Mouse (Mus musculus) left cerebral cortex, postnatal 14 days (tissue): ENCODE results near the gene Pdf. TPM values are rescaled to one million over a fixed set of nuclear protein-coding genes. Genes with fewer than 3 reads are reported as not detected.
A peak's percentile ranks its signal among the peaks of the same experiment; 100 is the strongest.

Source experiments
- DNase-seq, 2 experiments: peaks; one replicate each; pipeline ENCODE4 v3.0.0; 2021 to 2022; ENCODE audit warnings: low spot score in 2 of 2, mixed read lengths in 1 of 2
- intact Hi-C: fragments of 180-260 bp; cut with DNase I; formaldehyde crosslinking; loops from one replicate; pipeline ENCODE4 v1.15.1; 2025
- long read RNA-seq, 2 experiments: library from polyadenylated mRNA; stranded (forward); transcript quantifications; one replicate each; pipeline ENCODE4 v2.0.0; 2021
- total RNA-seq, 2 experiments: library from RNA; stranded (reverse); gene quantifications; 2 replicates each; pipeline ENCODE4 v1.2.3; 2021

Gene Pdf
- 10 to 100 TPM; 28.3 to 29.8 TPM for total RNA-seq
- long read RNA-seq, experiment 1, transcript Pdf-201 (2 exons, 1,306 nt): major isoform, 72 of 76 reads
- long read RNA-seq, experiment 1, partial matches to known transcripts: 0 of 76 reads
- long read RNA-seq, experiment 1, other reads (novel, unspliced or antisense): 4 of 76 reads
- long read RNA-seq, experiment 2, transcript Pdf-201 (2 exons, 1,306 nt): major isoform, 55 of 56 reads
- long read RNA-seq, experiment 2, partial matches to known transcripts: 0 of 56 reads
- long read RNA-seq, experiment 2, other reads (novel, unspliced or antisense): 1 of 56 reads

DNA sequence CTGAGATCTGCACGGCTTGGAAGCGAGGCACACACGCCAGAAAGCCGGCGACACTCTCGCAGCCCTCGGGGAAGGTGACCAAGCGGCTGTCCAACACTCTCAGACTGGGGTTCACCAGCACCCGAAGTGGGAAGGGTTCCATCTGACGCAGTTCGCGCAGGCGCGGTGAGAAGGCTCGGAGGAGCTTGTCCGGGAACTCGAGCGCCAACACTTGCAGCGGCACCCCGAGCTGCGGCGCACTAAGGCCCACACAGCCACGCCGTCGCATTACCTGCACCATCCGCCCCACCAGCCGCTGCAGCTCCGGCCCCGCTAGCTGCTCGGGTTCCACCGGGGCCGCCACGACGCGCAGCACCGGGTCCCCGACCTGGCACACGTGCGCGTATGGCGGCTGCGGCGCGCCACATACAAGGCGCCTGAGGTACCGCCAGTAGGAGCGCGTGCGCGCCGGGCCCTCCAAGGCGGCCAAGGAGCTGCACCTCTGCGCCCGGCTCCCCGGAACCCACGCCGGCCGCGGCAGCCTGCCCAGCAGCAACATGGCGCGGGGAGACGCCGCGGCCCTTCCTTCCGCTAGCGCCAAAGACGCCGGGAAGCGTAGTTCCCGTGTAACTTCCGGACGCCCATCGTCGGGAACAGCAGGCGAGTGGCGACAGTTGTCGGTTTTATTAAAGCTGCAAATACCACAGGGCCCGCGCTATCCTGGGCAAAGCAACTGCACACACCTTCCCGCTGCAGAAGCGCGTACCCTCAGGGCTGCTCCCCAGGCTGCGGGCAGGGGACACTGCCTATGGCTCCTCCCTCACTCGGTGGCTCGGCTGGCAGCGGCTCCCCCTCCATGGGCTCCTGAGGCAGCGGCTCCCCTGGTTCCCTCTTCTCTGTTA lies at the start of gene Pdf:
TSS of gene Pdf (minus strand) at position 554 of the 881 bp plus-strand sequence.
- intact Hi-C loops: no loop called here
- DNase-seq: peak; percentile 85 to 88

DNA sequence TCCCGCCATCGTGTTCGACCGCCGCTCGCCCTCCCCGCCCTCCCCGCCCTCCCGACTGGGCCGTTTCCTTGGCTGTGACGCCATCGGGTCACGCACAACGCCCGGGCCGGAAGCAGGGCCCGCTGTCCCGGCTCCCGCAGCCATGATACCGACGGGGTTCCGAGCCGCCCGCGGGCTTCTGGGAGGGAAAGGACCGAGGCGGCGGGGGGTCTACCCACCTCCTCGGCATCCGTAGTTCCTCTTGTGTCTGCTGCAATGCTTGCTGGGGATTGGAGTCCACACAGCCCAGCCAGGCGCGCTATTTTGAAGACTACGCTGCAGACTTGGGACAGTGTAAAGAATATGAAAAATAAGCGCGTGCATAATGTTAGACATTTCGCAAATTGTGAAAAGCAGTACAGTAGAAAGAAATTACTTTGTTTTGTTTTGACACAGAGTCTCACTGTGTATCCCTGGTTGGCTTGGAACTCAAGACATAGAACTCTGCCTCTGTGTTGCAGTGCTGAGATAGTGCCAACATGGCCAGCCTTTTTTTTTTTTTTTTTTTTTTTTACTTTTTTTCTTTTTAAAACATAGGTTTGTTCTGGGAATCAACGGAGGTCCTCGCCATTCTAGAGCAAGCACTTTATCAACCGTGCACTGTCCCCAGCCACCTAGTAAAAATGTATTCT lies 48.1 kb upstream of the Pdf start, which contains the start of gene Terf2:
TSS of gene Terf2 (minus strand) at position 182 of the 671 bp plus-strand sequence.
- intact Hi-C loops: no loop called here
- DNase-seq: peak; percentile 95

DNA sequence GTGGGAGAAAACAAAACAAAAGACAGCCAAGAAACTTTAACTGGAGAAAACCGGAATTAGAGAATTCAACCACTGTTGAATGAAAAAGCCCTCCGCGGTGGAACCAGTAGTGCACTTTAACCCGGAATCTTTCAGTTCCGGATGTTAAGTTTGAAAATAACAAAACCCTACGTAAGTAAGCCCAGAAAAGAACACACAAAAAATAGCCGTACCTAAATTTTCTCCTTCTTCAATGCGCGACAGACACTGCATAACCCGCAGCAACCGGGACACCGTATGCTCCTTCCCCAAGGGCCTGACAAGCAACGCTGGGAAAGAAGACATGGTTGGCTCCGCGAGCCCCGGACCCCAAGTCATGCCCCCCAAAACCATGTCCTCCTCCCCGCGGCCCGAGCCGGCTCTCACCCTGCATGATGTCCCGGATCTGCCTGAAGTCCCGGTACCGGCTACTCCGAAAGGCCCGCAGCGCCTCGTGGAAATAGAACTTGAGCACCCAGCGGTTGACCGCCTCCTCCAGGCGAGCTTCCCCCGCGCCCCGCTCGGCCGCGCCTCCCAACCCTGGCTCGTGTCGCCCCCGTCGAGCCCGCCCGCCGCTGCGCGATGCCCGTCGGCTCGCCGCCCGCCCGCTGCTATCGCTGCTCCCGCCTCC lies 47.4 kb upstream of the Pdf start:
- peak in 1 of 2 experiments; percentile 38 for DNase-seq
- intact Hi-C loops: no loop called here

DNA sequence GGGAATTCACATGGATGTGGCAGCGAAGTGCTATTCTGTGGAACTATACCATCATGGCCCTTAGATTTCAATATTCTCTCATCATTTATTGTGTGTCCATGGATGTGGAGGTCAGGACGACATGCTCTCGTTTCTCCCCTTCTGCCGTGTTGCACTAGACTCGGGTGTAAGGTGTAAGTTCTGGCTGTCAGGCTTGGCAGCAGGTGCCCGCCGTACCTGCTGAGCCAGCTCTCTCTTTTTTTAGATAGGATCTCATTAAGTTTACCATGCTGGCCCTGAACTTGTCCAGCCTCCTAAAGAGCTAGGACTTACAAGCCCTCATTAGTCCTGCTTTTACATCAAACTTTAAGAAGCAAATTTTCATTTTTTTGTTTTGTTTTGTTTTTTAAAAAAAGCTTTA lies 42.1 kb upstream of the Pdf start:
- intact Hi-C loops: no loop called here
- no peak for DNase-seq

DNA sequence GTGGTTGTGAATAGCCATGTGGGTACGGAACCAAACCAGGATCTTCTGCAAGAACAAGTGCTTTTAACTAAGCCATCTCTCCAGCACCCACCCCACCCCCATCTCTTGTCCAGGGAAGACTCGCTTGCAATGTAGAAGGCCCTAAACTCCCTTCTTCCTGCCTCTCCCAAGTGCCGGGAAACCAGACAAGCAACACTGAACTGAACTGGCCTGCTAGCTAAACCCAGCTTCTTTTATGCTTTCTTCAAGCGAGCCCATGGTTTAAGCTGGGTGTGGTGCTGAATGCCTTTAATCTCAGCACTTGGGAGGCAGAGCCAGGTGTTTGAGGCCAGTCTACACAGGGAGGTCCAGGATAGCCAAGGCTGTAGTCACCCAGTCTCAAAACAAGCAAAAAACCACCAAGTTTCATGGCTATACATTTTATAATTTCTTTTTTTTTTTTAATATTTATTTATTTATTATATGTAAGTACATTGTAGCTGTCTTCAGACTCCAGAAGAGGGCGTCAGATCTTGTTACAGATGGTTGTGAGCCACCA lies 40.2 kb upstream of the Pdf start:
- no peak for DNase-seq
- intact Hi-C loops: no loop called here

DNA sequence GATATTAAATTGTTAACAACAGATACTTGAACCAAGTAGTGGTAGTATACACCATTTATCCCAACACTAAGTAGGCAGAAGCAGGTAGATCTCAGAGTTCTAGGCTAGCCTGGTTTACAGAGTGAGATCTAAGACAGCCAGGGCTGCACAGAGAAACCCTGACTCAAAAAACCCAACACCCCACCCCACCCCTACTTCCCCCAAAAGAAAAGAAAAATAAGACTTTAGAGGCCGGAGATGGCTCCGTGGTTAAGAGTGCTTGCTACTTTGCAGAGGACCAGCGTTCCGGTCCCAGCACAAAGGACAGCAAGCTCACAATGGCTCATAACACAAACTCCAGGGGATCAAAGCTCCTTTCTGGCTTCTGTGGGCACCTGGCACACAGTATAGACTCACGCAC lies 37.6 kb upstream of the Pdf start:
- intact Hi-C loops: no loop called here
- DNase-seq: no peak

DNA sequence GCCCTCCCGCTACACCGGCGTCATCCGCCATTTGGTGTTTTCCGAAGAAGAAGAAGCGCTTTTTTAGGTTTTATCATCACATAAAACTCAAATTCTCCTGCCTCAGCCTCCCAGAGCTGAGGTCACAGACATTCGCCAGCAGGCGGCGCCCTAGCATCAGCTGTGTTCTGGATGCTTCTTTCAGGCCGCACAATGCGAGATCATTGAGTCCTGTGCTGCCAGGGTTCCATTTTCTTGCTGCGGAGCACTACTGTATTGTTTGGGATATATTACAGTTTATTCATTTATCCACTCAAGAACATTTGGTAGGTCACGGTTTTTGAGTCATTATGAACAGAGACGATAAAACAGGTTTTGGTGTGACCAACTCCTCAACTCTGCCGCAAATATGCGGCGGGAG lies 36.9 kb upstream of the Pdf start:
- no peak for DNase-seq

DNA sequence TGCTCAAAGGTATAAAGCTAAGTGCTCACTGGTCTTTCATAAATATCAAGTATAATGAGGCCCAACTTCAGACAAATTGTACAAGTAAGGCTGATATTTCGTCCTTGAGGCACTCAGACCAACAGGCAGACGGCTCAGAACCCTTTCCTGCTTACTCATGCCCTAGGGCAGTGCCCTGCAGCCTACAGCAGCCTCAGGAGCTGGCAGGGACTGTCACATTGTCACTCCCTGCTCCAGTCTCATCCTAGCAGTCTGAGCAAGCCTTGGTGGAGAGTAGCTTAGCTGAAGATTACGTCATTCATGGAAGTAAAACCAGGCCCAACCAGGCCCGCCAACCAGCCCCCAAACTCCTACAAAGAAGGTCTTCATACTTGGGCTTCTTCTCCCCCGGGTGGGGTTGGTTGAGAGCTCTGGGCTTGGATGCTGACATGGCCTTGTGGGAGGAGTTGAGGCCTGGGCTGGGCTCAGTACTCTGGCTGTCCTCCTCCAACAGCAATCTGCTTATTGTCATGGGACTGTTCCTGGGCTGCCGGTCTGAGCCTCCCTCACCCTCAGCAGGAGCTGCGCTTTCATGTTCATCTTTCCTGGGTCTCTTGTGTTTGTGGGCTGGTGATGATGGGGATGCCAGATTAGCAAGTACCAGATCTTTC lies 27.9 kb upstream of the Pdf start:
- no peak for DNase-seq

More for the DNA sequence above, 36.9 kb upstream of the Pdf start:
- intact Hi-C loops: no loop called here

DNA sequence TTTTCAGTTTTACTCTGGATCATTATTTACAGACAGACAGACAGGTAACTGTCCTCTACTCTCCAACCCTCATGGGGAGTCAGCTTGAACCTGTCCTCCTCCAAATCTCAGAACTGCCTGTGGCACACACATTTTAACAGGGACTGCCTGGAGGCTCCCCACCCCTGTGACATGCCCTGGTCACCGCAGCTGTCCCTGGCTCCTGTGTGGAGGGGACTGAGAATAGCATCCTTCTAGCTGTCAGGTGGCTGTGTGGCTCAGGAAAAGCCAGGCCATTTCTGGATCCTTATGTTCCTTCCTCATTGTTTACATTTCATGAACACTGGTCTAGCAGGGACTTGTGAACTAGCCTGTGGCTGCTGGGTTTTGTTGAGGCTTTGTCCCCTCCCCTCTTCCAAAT lies 25.7 kb upstream of the Pdf start:
- intact Hi-C loops: no loop called here
- DNase-seq: no peak

More for the DNA sequence above, 27.9 kb upstream of the Pdf start:
- intact Hi-C loops: no loop called here

DNA sequence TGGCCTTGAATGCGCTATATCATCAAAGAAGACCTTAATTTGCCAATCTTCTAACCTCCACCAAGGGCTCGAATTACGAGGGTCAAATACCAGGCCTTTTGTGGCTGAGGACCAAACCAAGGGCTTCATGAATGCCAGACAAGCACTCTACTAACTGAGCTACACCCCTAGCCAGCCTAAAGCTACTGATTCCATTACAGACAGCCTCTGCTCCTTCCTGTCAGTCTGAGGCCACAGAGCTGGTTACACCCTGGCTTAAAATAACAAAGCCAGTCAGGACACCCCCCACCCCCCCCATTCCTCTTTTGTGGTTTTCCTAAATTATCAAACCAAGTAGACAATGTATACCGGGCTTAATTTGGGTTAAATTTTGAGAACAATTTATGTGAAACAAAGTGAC lies 25.3 kb upstream of the Pdf start:
- intact Hi-C loops: no loop called here
- DNase-seq: no peak

DNA sequence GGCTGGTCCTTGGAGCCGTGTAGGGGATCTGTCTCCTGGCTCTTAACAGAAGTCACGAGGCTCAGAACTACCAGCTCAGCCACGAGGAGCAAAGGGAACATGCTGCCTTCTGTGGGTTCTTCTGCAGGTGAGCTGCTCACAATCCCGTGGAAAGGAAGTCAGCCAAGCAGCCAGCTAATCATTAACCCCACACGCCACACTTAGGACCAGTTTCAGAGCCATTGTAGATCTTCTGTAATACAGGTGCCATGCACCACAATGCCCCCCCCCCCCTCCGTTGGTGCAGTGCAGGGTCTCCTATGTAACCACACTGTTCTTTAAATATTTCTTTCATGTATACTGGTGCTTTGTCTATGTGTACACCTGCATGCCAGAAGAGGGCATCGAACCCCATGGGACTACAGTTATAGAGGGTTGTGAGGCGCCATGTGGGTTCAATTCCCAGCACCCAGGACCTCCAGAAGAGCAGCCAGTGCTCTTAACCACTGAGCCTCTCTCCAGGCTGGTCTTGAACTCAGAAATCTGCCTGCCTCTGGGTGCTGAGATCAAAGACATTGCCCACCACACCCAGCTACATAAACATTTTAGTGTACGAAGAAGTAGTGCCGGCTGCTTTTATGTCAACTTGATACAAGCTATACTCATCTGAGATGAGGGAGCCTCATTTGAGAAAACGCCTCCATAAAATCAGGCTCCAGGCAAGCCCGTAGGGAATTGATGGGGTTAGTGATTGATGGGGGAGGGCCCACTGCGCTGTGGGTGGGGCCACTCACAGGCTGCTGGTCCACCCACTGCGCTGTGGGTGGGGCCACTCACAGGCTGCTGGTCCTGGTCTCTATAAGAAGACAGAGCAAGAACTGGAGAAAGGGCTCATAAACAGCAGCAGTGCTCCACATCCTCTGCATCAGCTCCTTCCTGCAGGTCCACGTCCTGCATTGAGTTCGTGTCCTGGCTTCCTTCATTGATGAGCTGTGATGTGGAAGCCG lies 17.4 kb upstream of the Pdf start, which contains the start of gene Tmed6:
TSS of gene Tmed6 (minus strand) at position 134 of the 986 bp plus-strand sequence.
- intact Hi-C loops: no loop called here
- no peak for DNase-seq

DNA sequence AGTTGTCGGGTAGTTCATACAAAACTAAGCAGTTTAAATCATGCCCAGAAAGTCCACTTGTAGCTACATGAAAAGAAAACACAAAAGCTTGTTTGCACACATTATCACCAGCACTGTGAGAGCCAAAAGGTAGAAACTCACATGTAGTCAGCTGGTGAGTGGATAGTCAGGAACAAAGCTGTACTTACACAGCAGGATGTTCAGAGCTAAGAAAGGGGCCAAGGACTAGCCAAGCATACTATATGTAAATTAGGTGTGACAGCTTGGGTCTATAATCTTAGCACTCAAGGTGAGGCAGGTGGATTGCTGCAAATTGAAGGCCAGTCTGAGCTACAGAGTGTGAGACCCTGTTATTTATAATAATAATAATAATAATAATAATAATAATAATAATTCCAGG lies 14.2 kb upstream of the Pdf start:
- DNase-seq: no peak
- intact Hi-C loops: no loop called here

DNA sequence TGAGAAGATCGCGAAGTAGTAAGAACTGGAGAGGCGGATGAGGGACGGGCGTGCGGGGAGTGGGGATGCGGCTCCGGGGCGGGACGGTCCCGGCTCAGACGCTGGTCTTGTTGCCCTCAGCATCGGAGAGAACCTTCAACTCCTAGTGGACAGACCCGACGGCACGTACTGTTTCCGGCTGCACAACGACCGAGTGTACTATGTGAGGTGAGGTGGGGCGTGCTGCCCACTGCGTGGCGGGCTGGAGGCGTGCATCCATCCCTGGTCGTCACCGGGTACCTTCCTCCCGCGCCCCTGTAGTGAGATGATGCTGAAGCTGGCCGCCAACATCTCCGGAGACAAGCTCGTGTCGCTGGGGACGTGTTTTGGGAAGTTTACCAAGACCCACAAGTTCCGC lies 8.6 kb upstream of the Pdf start:
- intact Hi-C loops: no loop called here
- DNase-seq: peak in 1 of 2 experiments; percentile 29

DNA sequence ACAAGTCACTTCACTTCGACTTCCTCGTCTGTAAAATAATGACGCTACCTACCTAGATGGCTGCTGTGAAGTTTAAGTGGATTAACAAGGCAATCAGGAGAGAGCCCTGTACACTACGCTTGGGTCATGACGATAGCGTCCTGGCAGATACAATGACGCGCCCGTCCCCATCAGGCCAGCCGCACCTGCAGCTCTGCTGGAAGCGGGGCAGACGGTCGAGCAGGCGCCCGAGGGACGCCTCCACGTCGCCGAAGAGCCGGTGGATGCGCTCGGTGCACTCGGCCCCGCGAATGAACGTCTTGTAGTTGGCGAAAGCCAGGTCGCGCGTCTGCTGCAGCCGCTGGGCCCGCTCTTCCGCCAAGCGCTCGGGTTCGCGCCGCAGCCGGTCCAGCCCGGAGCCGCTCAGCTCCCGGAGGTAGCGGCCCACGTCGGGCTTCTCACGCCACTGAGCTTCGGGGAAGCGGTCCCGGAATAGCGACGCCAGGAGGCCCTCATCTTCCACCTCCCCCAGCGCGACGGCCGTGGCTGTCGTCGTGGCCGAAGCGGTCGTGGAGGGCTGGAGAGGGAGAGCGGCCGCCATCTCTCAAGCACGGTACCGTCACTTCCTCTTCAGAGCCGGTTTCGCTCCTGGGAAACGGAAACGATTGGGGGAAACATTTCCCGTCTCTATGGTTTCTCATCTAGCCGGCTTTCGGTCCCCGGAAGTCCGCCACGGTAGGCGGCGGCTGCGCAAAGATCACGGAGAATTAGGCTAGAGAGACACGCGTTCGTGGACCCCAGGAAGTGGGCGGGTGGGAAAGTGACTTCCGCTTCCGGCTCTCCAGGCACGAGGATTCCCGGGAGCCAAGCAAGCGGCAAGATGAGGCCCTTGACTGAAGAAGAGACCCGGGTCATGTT lies 7.9 kb upstream of the Pdf start, which contains the start of the genes Cog8 and Nip7:
TSS of gene Cog8 (minus strand) at position 614 of the 897 bp plus-strand sequence.
TSS of gene Nip7 (plus strand) at position 802 of the 897 bp plus-strand sequence.
- peak; percentile 96 to 97 for DNase-seq
- intact Hi-C loops: no loop called here

DNA sequence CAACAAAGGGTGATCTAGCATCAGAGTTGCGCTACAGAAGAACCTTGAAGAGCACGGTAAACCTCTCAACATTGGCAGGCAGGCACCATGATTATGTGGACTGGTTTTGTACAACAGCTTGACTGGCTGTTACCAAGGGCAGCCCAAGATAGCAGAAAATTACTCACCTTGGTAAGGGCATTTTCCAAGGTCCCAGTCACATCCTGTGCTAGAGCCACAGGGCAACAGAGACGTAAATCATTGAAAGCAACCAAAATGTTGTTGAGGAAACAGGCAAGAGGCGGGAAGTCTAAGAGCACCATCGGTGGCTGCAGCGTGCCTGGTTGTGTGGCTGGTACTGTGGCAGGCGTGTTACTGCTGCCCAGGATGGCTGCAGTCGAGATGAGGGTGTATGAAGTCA lies 3.6 kb upstream of the Pdf start:
- intact Hi-C loops: no loop called here

DNA sequence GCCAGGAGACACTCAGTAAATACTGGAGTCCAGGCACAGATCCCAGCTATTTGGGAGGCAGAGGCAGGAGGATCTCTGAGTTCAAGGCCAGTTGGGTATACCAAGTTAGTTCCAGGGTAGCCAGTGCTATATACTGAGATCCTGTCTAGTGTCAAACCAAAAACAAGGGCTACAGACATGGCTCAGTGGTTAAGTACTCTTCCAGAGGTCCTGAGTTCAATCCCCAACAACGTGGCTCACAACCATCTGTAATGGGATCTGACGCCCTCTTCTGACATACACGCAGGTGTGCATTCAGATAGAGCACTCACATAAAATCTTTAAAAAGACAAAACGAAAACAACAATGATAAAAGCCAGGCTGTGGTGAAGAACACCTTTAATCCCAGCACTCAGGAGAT lies 1.1 kb upstream of the Pdf start:
- DNase-seq: no peak
- intact Hi-C loops: no loop called here

More for the DNA sequence above, 3.6 kb upstream of the Pdf start:
- no peak for DNase-seq

DNA sequence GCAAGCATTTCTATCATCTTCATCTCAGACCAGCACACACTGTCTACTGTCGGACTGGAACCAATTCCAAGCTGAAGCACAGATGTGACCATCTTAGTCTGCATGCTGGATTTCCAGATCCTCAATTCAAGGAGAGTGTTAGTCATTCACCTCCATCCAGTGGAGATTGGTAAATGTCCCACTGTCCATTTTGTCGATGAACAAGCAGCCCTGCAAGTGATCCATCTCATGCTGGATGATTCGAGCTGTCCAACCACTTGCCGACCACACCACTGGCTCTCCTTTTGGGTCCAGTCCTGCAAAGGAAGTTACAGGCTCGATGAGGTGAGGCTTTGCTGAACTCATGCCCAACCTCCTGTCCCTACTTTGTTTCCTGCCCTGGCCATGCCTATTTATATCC lies 1.4 kb downstream of the Pdf start:
- intact Hi-C loops: no loop called here
- no peak for DNase-seq
